Mouse (Mus musculus) v-Abl transformed pro-B cells (cell line): Measurements from ENCODE around the gene 2310079G19Rik.

ENCODE experiments used
- in situ Hi-C, 2 experiments: fragments of 400-800 bp; cut with MboI; formaldehyde crosslinking; loops; one replicate each; pipeline ENCODE4 v1.15.1; 2025; ENCODE audit not compliant: unreplicated experiment in 2 of 2

The 2310079G19Rik gene

GRCm38 (mm10) chr16:88627566-88627965 is at the start of gene 2310079G19Rik:
Gene 2310079G19Rik (minus strand): TSS chr16:88627666.
- in situ Hi-C loops: no loop called here

GRCm38 (mm10) chr16:88671571-88671970 is 44.1 kb upstream of the 2310079G19Rik start, which contains the start of gene Krtap27-1:
Gene Krtap27-1 (minus strand): TSS chr16:88671671.
- in situ Hi-C loops: no loop called here

GRCm38 (mm10) chr16:88657426-88657825 is 30.0 kb upstream of the 2310079G19Rik start:
- in situ Hi-C loops: loop anchor here (5.0 to 10.0 kb wide), 2 partner anchors 165 to 1527 kb away; partner anchors contain the start of gene Krtap15 (in 2 of the 2)

- in situ Hi-C loops: loop anchor here in 1 of 2 experiments (10.0 kb wide), 1 partner anchor 1533 kb away; no protein-coding TSS in a partner anchor
Measured at GRCm38 (mm10) chr16:88651952-88652351, 24.5 kb upstream of the 2310079G19Rik start.

GRCm38 (mm10) chr16:88651082-88651481 is 23.6 kb upstream of the 2310079G19Rik start:
- in situ Hi-C loops: loop anchor here in 1 of 2 experiments (10.0 kb wide), 1 partner anchor 1534 kb away; no protein-coding TSS in a partner anchor

- in situ Hi-C loops: no loop called here
Measured at GRCm38 (mm10) chr16:88647358-88647846, 19.9 kb upstream of the 2310079G19Rik start, which contains the start of gene Krtap26-1. Gene Krtap26-1 (minus strand): TSS chr16:88647796.

- in situ Hi-C loops: no loop called here
Measured at GRCm38 (mm10) chr16:88646366-88647111, 19.1 kb upstream of the 2310079G19Rik start.

- in situ Hi-C loops: no loop called here
Measured at GRCm38 (mm10) chr16:88640053-88640452, 12.6 kb upstream of the 2310079G19Rik start.

- in situ Hi-C loops: no loop called here
Measured at GRCm38 (mm10) chr16:88635142-88635541, 7.7 kb upstream of the 2310079G19Rik start.

- in situ Hi-C loops: no loop called here
Measured at GRCm38 (mm10) chr16:88631474-88631873, 4.0 kb upstream of the 2310079G19Rik start.

- in situ Hi-C loops: no loop called here
Measured at GRCm38 (mm10) chr16:88612712-88613111, 14.8 kb downstream of the 2310079G19Rik start.

GRCm38 (mm10) chr16:88611922-88612321 is 15.5 kb downstream of the 2310079G19Rik start, which contains the start of gene Krtap24-1:
Gene Krtap24-1 (minus strand): TSS chr16:88612279.
- in situ Hi-C loops: no loop called here

GRCm38 (mm10) chr16:88604570-88604969 is 22.9 kb downstream of the 2310079G19Rik start:
- in situ Hi-C loops: no loop called here

GRCm38 (mm10) chr16:88602464-88602863 is 25.0 kb downstream of the 2310079G19Rik start:
- in situ Hi-C loops: no loop called here

GRCm38 (mm10) chr16:88600303-88600702 is 27.2 kb downstream of the 2310079G19Rik start:
- in situ Hi-C loops: no loop called here

GRCm38 (mm10) chr16:88599504-88600237 is 27.8 kb downstream of the 2310079G19Rik start:
- in situ Hi-C loops: no loop called here

GRCm38 (mm10) chr16:88592758-88593157 is 34.7 kb downstream of the 2310079G19Rik start:
- in situ Hi-C loops: no loop called here

GRCm38 (mm10) chr16:88583338-88583737 is 44.1 kb downstream of the 2310079G19Rik start:
- in situ Hi-C loops: no loop called here
